8 mouse cellular contexts compared by ENCODE assay signal in the genomic region with DNA sequence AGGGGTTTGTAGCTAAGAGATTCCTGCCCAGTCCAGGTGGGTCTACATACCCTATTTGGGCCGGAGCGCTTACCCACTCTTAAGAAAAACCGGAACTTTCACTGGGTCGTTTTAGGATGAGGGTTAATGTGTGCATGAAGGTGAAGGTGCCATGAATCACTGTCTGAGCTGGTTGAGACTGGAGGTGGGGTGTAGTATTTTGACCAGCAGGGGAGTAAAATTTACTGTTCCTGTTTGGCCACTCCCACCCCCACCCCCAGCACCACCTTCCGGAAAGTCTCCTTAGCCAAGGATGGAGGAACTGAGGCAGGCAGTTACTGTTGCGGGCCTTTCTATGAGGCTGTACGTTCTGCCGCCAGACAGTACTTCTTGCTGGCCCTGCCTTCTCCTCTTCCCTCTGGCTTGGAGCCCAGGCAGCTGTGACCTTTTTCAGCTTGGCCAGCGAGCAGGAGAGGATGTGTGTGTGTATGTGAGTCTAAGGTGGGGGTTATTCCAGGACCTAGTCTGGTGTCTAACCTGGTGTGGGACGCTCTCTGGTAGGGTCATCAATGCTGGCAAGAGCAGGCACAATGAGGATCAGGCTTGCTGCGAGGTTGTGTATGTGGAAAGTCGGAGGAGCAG. TPM values are rescaled to one million over a fixed set of nuclear protein-coding genes. Genes with fewer than 3 reads are reported as not detected.
DNase-seq lines count a peak whose midpoint lies in the region; ATAC-seq and TF ChIP-seq lines count a peak whose summit lies in the region.

No protein-coding gene starts in this region.

- peak; percentile 41 for DNase-seq in MEL (ENCODE audit: low read depth, low spot score)
- DNase-seq in embryonic facial prominence, embryonic 10.5 days (ENCODE audit: low spot score), result no peak
- DNase-seq in kidney, postnatal 14 days, result peak; percentile 85
- DNase-seq in layer of hippocampus, postnatal 25 days (ENCODE audit: extremely low spot score in 1 of 2, low spot score in 1 of 2), result no peak
- no peak for DNase-seq in cerebellum, adult 11-12 months
- DNase-seq in right cerebral cortex, adult 18-20 months, result no peak

- TF ChIP-seq EP300 in MEL (IDR thresholded peaks at IDR 0.05; ENCODE audit: low read depth in 1 of 2, low read length in 2 of 2), result no peak

- no peaks in the 10 kb centered on the region for H3K9me3 ChIP-seq in MEL (replicated peaks; ENCODE audit: insufficient read depth, low read length)
- H3K9me3 ChIP-seq in embryonic facial prominence, embryonic 10.5 days, result no peaks in the 10 kb centered on the region
- no peaks in the 10 kb centered on the region for H3K9me3 ChIP-seq in heart, embryonic 14.5 days (ENCODE audit: control insufficient read depth, low read length)
- no peaks in the 10 kb centered on the region for H3K9me3 ChIP-seq in midbrain, embryonic 13.5 days

- peak overlapping the region; percentile 61 to 89 for H3K4me3 ChIP-seq in MEL (ENCODE audit: control insufficient read depth in 1 of 2, insufficient read depth in 1 of 2, low read depth in 2 of 2, low read length in 2 of 2)
- H3K4me3 ChIP-seq in embryonic facial prominence, embryonic 10.5 days, result peak overlapping the region; percentile 64
- peak overlapping the region; percentile 67 to 71 for H3K4me3 ChIP-seq in heart, embryonic 14.5 days (ENCODE audit: control insufficient read depth in 1 of 2, insufficient read depth in 1 of 2, low read depth in 1 of 2, low read length in 2 of 2)
- peak overlapping the region; percentile 46 for H3K4me3 ChIP-seq in midbrain, embryonic 13.5 days (replicated peaks)

- H3K4me2 ChIP-seq in heart, embryonic 14.5 days (ENCODE audit: low read length), result peak overlapping the region; percentile 98
- peak overlapping the region; percentile 77 for H3K4me2 ChIP-seq in midbrain, embryonic 13.5 days (replicated peaks)

- H3K36me3 ChIP-seq in MEL (ENCODE audit: control insufficient read depth in 1 of 2, insufficient read depth in 2 of 2, low read length in 2 of 2), result peaks cover 0 to 14% of the 10 kb centered on the region in 2 experiments; a peak in 2 of 4 replicates
- no peaks in the 10 kb centered on the region for H3K36me3 ChIP-seq in embryonic facial prominence, embryonic 10.5 days (replicated peaks)
- peaks cover 16% of the 10 kb centered on the region for H3K36me3 ChIP-seq in heart, embryonic 14.5 days (ENCODE audit: control insufficient read depth, insufficient read depth, low read length)
- H3K36me3 ChIP-seq in midbrain, embryonic 13.5 days, result no peaks in the 10 kb centered on the region

- H3K27me3 ChIP-seq in MEL (ENCODE audit: control insufficient read depth in 1 of 2, insufficient read depth in 2 of 2, low read length in 2 of 2), result no peaks in the 10 kb centered on the region
- H3K27me3 ChIP-seq in embryonic facial prominence, embryonic 10.5 days (replicated peaks; ENCODE audit: low read depth, poor library complexity, severe bottlenecking), result peaks cover 95% of the 10 kb centered on the region
- H3K27me3 ChIP-seq in heart, embryonic 14.5 days (ENCODE audit: control insufficient read depth, insufficient read depth, low read length), result peaks cover 3% of the 10 kb centered on the region
- peaks cover 100% of the 10 kb centered on the region for H3K27me3 ChIP-seq in midbrain, embryonic 13.5 days

- WGBS in embryonic facial prominence, embryonic 10.5 days, result 12% methylated on average over 12 of the region's 12 CpGs
- WGBS in heart, embryonic 14.5 days, result 14% methylated on average over 12 of the region's 12 CpGs
- WGBS in midbrain, embryonic 13.5 days, result 12% methylated on average over 12 of the region's 12 CpGs

- H3K4me1 ChIP-seq in MEL (ENCODE audit: control insufficient read depth in 1 of 2, insufficient read depth in 2 of 2, low read length in 2 of 2), result peaks cover 2 to 25% of the 10 kb centered on the region in 2 experiments
- H3K4me1 ChIP-seq in embryonic facial prominence, embryonic 10.5 days, result peaks cover 27% of the 10 kb centered on the region
- H3K4me1 ChIP-seq in heart, embryonic 14.5 days (ENCODE audit: control insufficient read depth in 2 of 2, insufficient read depth in 2 of 2, low read length in 2 of 2), result peaks cover 17 to 18% of the 10 kb centered on the region in 2 experiments
- peaks cover 18% of the 10 kb centered on the region for H3K4me1 ChIP-seq in midbrain, embryonic 13.5 days (replicated peaks)

- TF ChIP-seq CTCF in MEL (IDR thresholded peaks at IDR 0.05 in 2 of 3, conservative IDR thresholded peaks at IDR 0.05 in 1 of 3; ENCODE audit: control insufficient read depth in 1 of 3, insufficient read depth in 1 of 3, low read depth in 2 of 3, low read length in 3 of 3, poor library complexity in 1 of 3, severe bottlenecking in 1 of 3), result no peak

- no peak for TF ChIP-seq POLR2A in MEL (IDR thresholded peaks at IDR 0.05; ENCODE audit: control insufficient read depth in 1 of 2, insufficient read depth in 1 of 2, low read depth in 1 of 2, low read length in 2 of 2, poor library complexity in 1 of 2)

- H3K27ac ChIP-seq in MEL (ENCODE audit: control insufficient read depth, low read depth, low read length), result no peak overlapping the region
- no peak overlapping the region for H3K27ac ChIP-seq in embryonic facial prominence, embryonic 10.5 days (replicated peaks)
- peak overlapping the region; percentile 84 to 93 for H3K27ac ChIP-seq in heart, embryonic 14.5 days (replicated peaks in 1 of 2; ENCODE audit: control insufficient read depth in 1 of 2, insufficient read depth in 1 of 2, low read depth in 2 of 2, low read length in 2 of 2)
- H3K27ac ChIP-seq in midbrain, embryonic 13.5 days, result no peak overlapping the region

- TF ChIP-seq RAD21 in MEL (IDR thresholded peaks at IDR 0.05; ENCODE audit: low read depth, low read length), result no peak

- ATAC-seq in heart, embryonic 14.5 days (ENCODE audit: insufficient number of reproducible peaks, insufficient read depth, low FRiP score, low read depth), result peak; percentile 24; the same call in 1 of the 2 replicates
- no peak for ATAC-seq in midbrain, embryonic 13.5 days

- no peaks in the 10 kb centered on the region; the same call in 1 of the 2 replicates for H3K79me2 ChIP-seq in MEL (ENCODE audit: control insufficient read depth, insufficient read depth, low read length, poor library complexity)

- H3K9ac ChIP-seq in MEL (ENCODE audit: control insufficient read depth, low read depth, low read length, poor library complexity, severe bottlenecking), result peak overlapping the region; percentile 64
- peak overlapping the region; percentile 78 for H3K9ac ChIP-seq in heart, embryonic 14.5 days (ENCODE audit: low read length)
- no peak overlapping the region; the same call in 1 of the 2 replicates for H3K9ac ChIP-seq in midbrain, embryonic 13.5 days (replicated peaks)

TF ChIP-seq in MEL, 35 proteins besides CTCF, POLR2A, EP300 and RAD21 (continues in another document):
- TF ChIP-seq CHD1 (IDR thresholded peaks at IDR 0.05; ENCODE audit: low read depth, low read length) (no peak), BHLHE40 (IDR thresholded peaks at IDR 0.05; ENCODE audit: borderline replicate concordance, low read depth, low read length) (no peak), JUND (IDR thresholded peaks at IDR 0.05; ENCODE audit: low read depth, low read length) (no peak), MAFK (IDR thresholded peaks at IDR 0.05; ENCODE audit: borderline replicate concordance, low read depth, low read length) (no peak), HCFC1 (IDR thresholded peaks at IDR 0.05; ENCODE audit: low read depth, low read length) (no peak), ZNF384 (IDR thresholded peaks at IDR 0.05; ENCODE audit: low read depth, low read length) (no peak), GABPA (IDR thresholded peaks at IDR 0.05; ENCODE audit: low read depth, low read length) (no peak), POLR2AphosphoS2 (IDR thresholded peaks at IDR 0.05; ENCODE audit: low read length) (no peak), CHD2 (IDR thresholded peaks at IDR 0.05; ENCODE audit: low read length) (no peak)

RNA-seq across cellular contexts. Expression of a gene that starts 0.5 kb away (rescaled TPM):
- not detected in 2 replicates for total RNA-seq in MEL (2012; rRNA removed)
- polyA plus RNA-seq in MEL (2012; ENCODE audit: insufficient read depth in 1 of 2, insufficient read length in 2 of 2, low read depth in 1 of 2, low replicate concordance in 2 of 2, missing spikeins in 1 of 2), result under 1 TPM in 1 of 2 experiments, not detected in 1; 0.03 TPM
- polyA plus RNA-seq in embryonic facial prominence, embryonic 10.5 days (2016; fragmentation: Nextera tagmentation; extraction: Ambion mirVana), result 0.04 and 0.10 TPM in 2 replicates
- 1.0 and 1.9 TPM in 2 replicates for polyA plus RNA-seq in heart, embryonic 14.5 days (2014; fragmentation: Nextera tagmentation; extraction: Ambion mirVana)
- polyA plus RNA-seq in midbrain, embryonic 13.5 days (2015; fragmentation: Nextera tagmentation; extraction: Ambion mirVana), result not detected in 2 replicates
- not detected for total RNA-seq in layer of hippocampus, postnatal 25 days (2021)

RNA-seq across cellular contexts. Expression of a gene that starts 1.3 kb away (rescaled TPM):
- total RNA-seq in MEL (2012; rRNA removed), result 0.54 and 2.2 TPM in 2 replicates
- polyA plus RNA-seq in MEL (2012; ENCODE audit: insufficient read depth in 1 of 2, insufficient read length in 2 of 2, low read depth in 1 of 2, low replicate concordance in 2 of 2, missing spikeins in 1 of 2), result 1 to 10 TPM in 1 of 2 experiments, not detected in 1; 2.7 TPM
- 1.3 and 2.3 TPM in 2 replicates for polyA plus RNA-seq in embryonic facial prominence, embryonic 10.5 days (2016; fragmentation: Nextera tagmentation; extraction: Ambion mirVana)
- polyA plus RNA-seq in heart, embryonic 14.5 days (2014; fragmentation: Nextera tagmentation; extraction: Ambion mirVana), result 33.0 and 33.2 TPM in 2 replicates
- 0.30 and 0.77 TPM in 2 replicates for polyA plus RNA-seq in midbrain, embryonic 13.5 days (2015; fragmentation: Nextera tagmentation; extraction: Ambion mirVana)
- total RNA-seq in layer of hippocampus, postnatal 25 days (2021), result under 1 TPM; 0.63 to 0.79 TPM

RNA-seq across cellular contexts. Expression of a gene that starts 6.0 kb away (rescaled TPM):
- total RNA-seq in MEL (2012; rRNA removed), result not detected in 2 replicates
- polyA plus RNA-seq in MEL (2012; ENCODE audit: insufficient read depth in 1 of 2, insufficient read length in 2 of 2, low read depth in 1 of 2, low replicate concordance in 2 of 2, missing spikeins in 1 of 2), result under 1 TPM in 1 of 2 experiments, not detected in 1; 0.21 TPM
- polyA plus RNA-seq in embryonic facial prominence, embryonic 10.5 days (2016; fragmentation: Nextera tagmentation; extraction: Ambion mirVana), result 120 and 121 TPM in 2 replicates
- 178 and 202 TPM in 2 replicates for polyA plus RNA-seq in heart, embryonic 14.5 days (2014; fragmentation: Nextera tagmentation; extraction: Ambion mirVana)
- polyA plus RNA-seq in midbrain, embryonic 13.5 days (2015; fragmentation: Nextera tagmentation; extraction: Ambion mirVana), result 39.7 and 43.2 TPM in 2 replicates
- total RNA-seq in layer of hippocampus, postnatal 25 days (2021), result 10 to 100 TPM; 25.8 to 26.2 TPM

RNA-seq across cellular contexts. Expression of a gene that starts 36.2 kb away (rescaled TPM):
- 7.1 and 7.6 TPM in 2 replicates for total RNA-seq in MEL (2012; rRNA removed)
- 10 to 100 TPM in 1 of 2 experiments, not detected in 1; 32.5 TPM for polyA plus RNA-seq in MEL (2012; ENCODE audit: insufficient read depth in 1 of 2, insufficient read length in 2 of 2, low read depth in 1 of 2, low replicate concordance in 2 of 2, missing spikeins in 1 of 2)
- polyA plus RNA-seq in embryonic facial prominence, embryonic 10.5 days (2016; fragmentation: Nextera tagmentation; extraction: Ambion mirVana), result 38.0 and 46.4 TPM in 2 replicates
- 20.9 and 22.1 TPM in 2 replicates for polyA plus RNA-seq in heart, embryonic 14.5 days (2014; fragmentation: Nextera tagmentation; extraction: Ambion mirVana)
- 6.2 and 8.7 TPM in 2 replicates for polyA plus RNA-seq in midbrain, embryonic 13.5 days (2015; fragmentation: Nextera tagmentation; extraction: Ambion mirVana)
- total RNA-seq in layer of hippocampus, postnatal 25 days (2021), result 10 to 100 TPM in 1 of 2 experiments, 1 to 10 TPM in 1; 7.0 to 12.5 TPM

Comparison
In these comparisons a context has a peak if more than half of its experiments do, and no peak if none do; other contexts are left out.
1. DNase-seq: peak in MEL (single experiment) and kidney, postnatal 14 days (single experiment); none in embryonic facial prominence, embryonic 10.5 days (single experiment), layer of hippocampus, postnatal 25 days (0 of 2), cerebellum, adult 11-12 months (single experiment) and right cerebral cortex, adult 18-20 months (single experiment).
2. H3K27ac ChIP-seq: peak in heart, embryonic 14.5 days (2 of 2); none in MEL (single experiment), embryonic facial prominence, embryonic 10.5 days (single experiment) and midbrain, embryonic 13.5 days (single experiment).
3. RNA of a gene that starts 6.0 kb away (polyA plus RNA-seq): 178 to 202 TPM in heart, embryonic 14.5 days, 120 to 121 TPM in embryonic facial prominence, embryonic 10.5 days and 39.7 to 43.2 TPM in midbrain, embryonic 13.5 days; 0.21 TPM in MEL; every median in the first group is over 10 times any median in the second.
4. Peak in every context shown above with its lines, with median percentiles within 50 percentile points of each other: H3K4me3 ChIP-seq.